Mouse (Mus musculus) forebrain, embryonic 16.5 days (tissue): ENCODE measurements around the gene Mrpl18. TPM values are rescaled to one million over a fixed set of nuclear protein-coding genes. Genes with fewer than 3 reads are reported as not detected.

Source experiments
- ATAC-seq: fragments of 200-750 bp; cut with Nextera tagmentation; 2 replicates; pipeline ENCODE4 v1.8.0; 2017; ENCODE audit warnings: mild to moderate bottlenecking, moderate library complexity
- H3K27ac ChIP-seq: fragments of 300-500 bp; sonication (generic); 2 replicates; pipeline ENCODE4 v1.5.1; 2014; ENCODE audit warnings: low read length, control low read depth
- H3K27me3 ChIP-seq: fragments of 300-500 bp; sonication (generic); replicated peaks from 2 replicates; pipeline ENCODE4 v1.6.1; 2014; ENCODE audit warnings: low read length; ENCODE audit not compliant: control insufficient read depth, insufficient read depth
- H3K36me3 ChIP-seq: fragments of 300-500 bp; sonication (generic); 2 replicates; pipeline ENCODE4 v1.6.1; 2014; ENCODE audit not compliant: control insufficient read depth, insufficient read depth
- H3K4me1 ChIP-seq: fragments of 300-500 bp; sonication (generic); replicated peaks from 2 replicates; pipeline ENCODE4 v1.6.1; 2014; ENCODE audit warnings: low read length; ENCODE audit not compliant: control insufficient read depth, insufficient read depth
- H3K4me2 ChIP-seq: fragments of 300-500 bp; sonication (generic); 2 replicates; pipeline ENCODE4 v1.6.1; 2014; ENCODE audit warnings: mild to moderate bottlenecking, low read length, control low read depth
- H3K4me3 ChIP-seq: fragments of 300-500 bp; sonication (generic); replicated peaks from 2 replicates; pipeline ENCODE4 v1.5.1; 2014; ENCODE audit warnings: mild to moderate bottlenecking, low read length, control low read depth
- H3K9ac ChIP-seq: fragments of 300-500 bp; sonication (generic); replicated peaks from 2 replicates; pipeline ENCODE4 v1.6.1; 2014; ENCODE audit warnings: low read depth, low read length, control low read depth
- H3K9me3 ChIP-seq: fragments of 300-500 bp; sonication (generic); 2 replicates; pipeline ENCODE4 v1.6.1; 2016; ENCODE audit warnings: low read length; ENCODE audit not compliant: control insufficient read depth
- WGBS: fragments of 180-500 bp; shearing (Covaris S2); extraction: QIAGEN DNeasy Blood & Tissue Kit; methylation state at CpG from one replicate; pipeline ENCODE4 v1.1.7; 2014; 5-methylcytosine and 5-hydroxymethylcytosine counted together
- polyA plus RNA-seq: library from polyadenylated mRNA; unstranded; fragments of >200 nt; fragmentation: Nextera tagmentation; extraction: Ambion mirVana; gene quantifications from 2 replicates; pipeline ENCODE4 v1.2.1, GENCODE M21; 2015

Gene Mrpl18
- polyA plus RNA-seq, 1 experiment from 2014 or later: 126 TPM

DNA sequence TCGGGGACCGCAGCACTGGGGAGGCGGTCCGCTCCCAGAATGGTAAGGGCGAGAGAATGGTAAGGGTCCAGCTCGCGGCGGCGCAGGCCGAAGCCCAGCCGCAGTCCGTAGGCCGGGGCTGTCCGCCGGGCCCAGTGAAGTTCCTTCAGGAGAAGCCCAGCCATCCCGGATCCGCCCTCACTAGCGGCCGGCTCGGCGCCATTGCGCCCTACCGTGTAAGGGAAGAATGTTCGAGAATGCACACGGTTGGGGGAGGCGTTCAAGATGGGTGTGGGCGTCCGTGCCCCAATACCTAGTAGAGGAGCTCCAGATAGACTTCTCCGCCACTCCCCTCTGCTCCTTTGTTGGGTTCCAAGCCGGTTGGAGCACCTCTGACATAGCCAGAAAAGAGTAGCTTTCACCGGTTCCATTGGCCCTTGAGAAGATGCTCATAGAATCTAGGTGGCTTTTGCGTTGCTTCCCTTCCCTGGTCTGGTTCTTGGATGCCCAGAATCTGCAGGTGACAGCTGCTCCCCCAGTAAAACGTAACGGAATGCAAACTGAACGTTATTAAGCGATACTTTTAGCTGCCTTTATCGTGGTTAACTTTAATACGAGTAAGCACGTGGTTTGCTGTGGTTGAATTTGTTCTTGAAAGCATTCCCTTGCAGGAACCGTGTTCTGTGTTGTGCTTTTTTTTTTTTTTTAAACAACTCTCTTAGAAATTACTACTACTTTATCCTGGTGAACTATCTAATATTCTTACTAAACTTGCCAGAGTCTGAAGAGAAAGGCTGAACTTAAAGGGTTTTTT lies 639 bp upstream of the Mrpl18 start:
- peak overlapping the region; percentile 94 for H3K9ac ChIP-seq
- peaks cover 11% of the 10 kb centered on the region for H3K4me1 ChIP-seq
- peak; percentile 47 for ATAC-seq
- no peaks in the 10 kb centered on the region for H3K27me3 ChIP-seq
- peak overlapping the region; percentile 83 for H3K27ac ChIP-seq
- H3K36me3 ChIP-seq: peaks cover 34% of the 10 kb centered on the region
- H3K4me2 ChIP-seq: peak overlapping the region; percentile 71
- WGBS: under 1% methylated on average over 39 of the region's 40 CpGs
- H3K4me3 ChIP-seq: peak overlapping the region; percentile 89
- H3K9me3 ChIP-seq: no peaks in the 10 kb centered on the region

DNA sequence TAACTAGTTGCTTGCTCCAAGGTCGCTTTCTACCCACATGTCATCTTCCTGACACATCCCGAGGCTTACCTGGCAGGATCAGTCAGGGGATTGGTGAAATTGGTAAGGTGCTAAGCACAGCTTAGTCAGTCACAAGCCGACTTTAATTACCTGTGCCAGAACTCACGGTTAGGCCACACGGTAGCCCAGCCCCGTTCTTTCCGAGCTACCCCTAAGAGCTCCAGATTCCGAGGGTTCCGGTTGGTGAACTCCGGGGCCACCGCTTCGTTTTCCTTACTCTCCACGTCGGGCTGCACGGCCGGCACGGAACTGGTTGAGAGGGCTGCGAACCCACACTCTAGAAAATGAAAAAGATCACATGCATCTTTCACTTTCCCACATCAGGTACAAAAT lies 661 bp downstream of the Mrpl18 start, which contains the start of gene Tcp1:
TSS of gene Tcp1 (plus strand) at position 214 of the 393 bp plus-strand sequence.
- WGBS: 1% methylated on average over 18 of the region's 18 CpGs
- Histone ChIP-seq H3K4me2 (peak within 1 kb of the TSS; percentile 93), H3K4me3 (peak within 1 kb of the TSS; percentile 89), H3K9ac (peak within 1 kb of the TSS; percentile 94), H3K27me3 (no peaks in the 10 kb centered on the region), H3K9me3 (no peaks in the 10 kb centered on the region), H3K27ac (peak within 1 kb of the TSS; percentile 83), H3K4me1 (peaks cover 11% of the 10 kb centered on the region), H3K36me3 (peaks cover 31% of the 10 kb centered on the region)
- ATAC-seq: no peak

DNA sequence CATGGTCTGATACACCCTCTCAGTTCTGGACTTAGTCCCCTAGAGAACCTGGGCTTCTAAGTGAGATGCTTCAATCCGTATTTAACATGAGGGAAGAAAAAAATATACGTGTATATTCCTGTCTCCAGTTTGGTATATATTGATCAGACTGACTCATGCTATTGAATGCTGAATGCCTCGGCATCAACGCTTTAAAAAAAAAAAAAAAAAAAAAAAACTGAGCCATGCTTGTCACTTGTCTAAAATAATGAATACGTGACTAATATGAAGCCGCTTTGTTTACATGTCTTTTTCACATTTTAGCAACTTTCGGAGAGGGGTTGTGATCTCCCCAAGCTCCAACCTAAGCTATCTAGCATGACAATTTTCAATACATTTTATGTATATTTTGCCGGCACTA lies 5.8 kb downstream of the Mrpl18 start:
- ATAC-seq: no peak

DNA sequence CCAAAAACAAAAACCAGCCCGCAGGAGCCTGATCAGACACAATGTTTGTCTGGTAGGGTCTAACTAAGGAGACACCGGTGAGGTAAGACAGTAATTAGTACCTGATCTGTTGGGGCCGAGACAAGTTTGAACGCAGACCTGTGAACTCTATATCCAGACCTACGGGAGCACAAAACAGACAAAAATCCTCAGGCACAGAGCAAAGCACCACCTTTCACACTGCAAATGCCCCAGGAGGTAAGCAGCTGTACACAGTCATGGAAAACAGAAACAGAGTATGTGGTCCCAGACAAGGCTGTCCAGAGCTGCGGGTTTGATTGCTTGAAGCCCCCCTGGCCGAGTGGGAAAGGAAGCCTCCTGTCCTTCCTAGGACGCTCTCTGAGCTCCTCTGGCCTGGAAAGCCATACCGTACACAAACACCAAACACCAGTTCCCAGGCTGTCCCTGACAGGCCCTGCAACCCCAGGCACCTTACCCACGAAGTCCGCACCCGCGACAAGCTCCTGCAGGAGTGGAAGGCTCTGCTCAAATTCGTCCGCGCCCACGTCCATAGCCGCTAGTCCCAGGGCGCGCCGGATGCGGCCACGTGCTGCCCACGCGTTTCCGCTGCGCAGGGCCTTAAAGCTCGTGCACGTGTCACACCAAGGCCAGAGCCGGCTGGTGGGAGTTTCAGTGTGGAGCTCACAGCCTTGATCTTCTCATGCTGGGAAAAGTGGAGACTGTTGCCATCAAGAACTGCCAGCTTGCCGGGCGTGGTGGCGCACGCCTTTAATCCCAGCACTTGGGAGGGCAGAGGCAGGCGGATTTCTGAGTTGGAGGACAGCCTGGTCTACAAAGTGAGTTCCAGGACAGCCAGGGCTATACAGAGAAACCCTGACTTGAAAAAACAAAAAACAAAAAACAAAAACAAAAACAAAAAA lies 6.5 kb downstream of the Mrpl18 start, which contains the start of gene Pnldc1:
TSS of gene Pnldc1 (minus strand) at position 870 of the 920 bp plus-strand sequence.
- Histone ChIP-seq H3K27ac (no peak within 1 kb of the TSS), H3K9me3 (no peaks in the 10 kb centered on the region), H3K27me3 (no peaks in the 10 kb centered on the region), H3K9ac (no peak within 1 kb of the TSS), H3K4me2 (no peak within 1 kb of the TSS), H3K36me3 (peaks cover 16% of the 10 kb centered on the region), H3K4me3 (no peak within 1 kb of the TSS), H3K4me1 (no peaks in the 10 kb centered on the region; the same call in 1 of the 2 replicates)
- 84% methylated on average over 35 of the region's 35 CpGs for WGBS
- no peak for ATAC-seq

More for the DNA sequence above, 5.8 kb downstream of the Mrpl18 start:
- no peak overlapping the region for H3K4me2 ChIP-seq
- H3K4me3 ChIP-seq: no peak overlapping the region
- H3K27me3 ChIP-seq: no peaks in the 10 kb centered on the region
- H3K36me3 ChIP-seq: peaks cover 16% of the 10 kb centered on the region
- H3K4me1 ChIP-seq: peaks cover 7% of the 10 kb centered on the region
- no peak overlapping the region for H3K9ac ChIP-seq
- H3K27ac ChIP-seq: no peak overlapping the region
- WGBS: 90% methylated on average over 8 of the region's 8 CpGs
- no peaks in the 10 kb centered on the region for H3K9me3 ChIP-seq

DNA sequence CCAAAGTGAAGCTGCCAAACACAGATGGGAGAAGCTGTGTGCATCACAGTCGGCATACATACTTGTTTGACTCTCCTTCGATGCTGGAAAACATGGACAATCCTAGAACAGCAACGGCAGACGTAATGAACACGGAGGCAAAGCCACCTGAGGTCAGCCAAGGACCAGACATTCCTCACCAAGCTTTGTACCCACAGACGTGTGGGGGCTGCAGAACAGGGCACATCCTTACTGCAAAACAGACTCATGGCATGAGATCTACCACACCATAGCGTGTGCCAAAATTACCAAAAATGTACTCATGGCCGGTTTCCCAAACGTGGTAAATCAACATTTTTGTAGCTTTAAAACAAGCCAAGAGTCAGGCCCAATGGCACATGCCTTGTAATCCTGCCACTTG lies 9.7 kb downstream of the Mrpl18 start:
- Histone ChIP-seq H3K4me1 (peaks cover 13% of the 10 kb centered on the region), H3K9me3 (no peaks in the 10 kb centered on the region), H3K27ac (no peak overlapping the region), H3K4me2 (no peak overlapping the region), H3K27me3 (no peaks in the 10 kb centered on the region), H3K36me3 (peaks cover 6% of the 10 kb centered on the region; the same call in 1 of the 2 replicates), H3K9ac (no peak overlapping the region), H3K4me3 (no peak overlapping the region)
- ATAC-seq: no peak
- WGBS: 94% methylated on average over 9 of the region's 9 CpGs

DNA sequence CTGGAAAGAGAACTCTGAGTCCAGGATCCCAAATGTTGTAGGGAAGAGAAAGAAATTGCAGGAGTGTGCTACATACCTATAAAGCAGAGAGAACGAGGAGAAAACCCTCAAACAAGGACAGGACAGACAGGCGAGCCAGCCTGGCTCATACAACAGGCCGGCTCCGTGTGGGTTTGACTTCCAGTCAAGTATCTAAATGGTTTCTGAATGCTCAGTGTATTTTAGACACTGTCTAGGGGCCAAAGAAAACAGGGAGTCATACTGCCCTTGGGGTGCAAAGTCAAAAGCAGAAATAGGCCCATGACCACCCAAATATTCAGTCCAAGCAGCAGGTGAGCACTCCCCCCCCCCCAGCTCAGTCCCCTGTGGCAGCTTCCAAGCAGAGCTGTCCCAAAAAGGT lies 10.3 kb downstream of the Mrpl18 start:
- peaks cover 3% of the 10 kb centered on the region; the same call in 1 of the 2 replicates for H3K36me3 ChIP-seq
- H3K4me1 ChIP-seq: peaks cover 13% of the 10 kb centered on the region
- no peak overlapping the region for H3K4me2 ChIP-seq
- no peaks in the 10 kb centered on the region for H3K9me3 ChIP-seq
- H3K4me3 ChIP-seq: no peak overlapping the region
- H3K9ac ChIP-seq: no peak overlapping the region
- no peak overlapping the region for H3K27ac ChIP-seq
- 89% methylated on average over 4 of the region's 4 CpGs for WGBS
- ATAC-seq: no peak
- H3K27me3 ChIP-seq: no peaks in the 10 kb centered on the region

DNA sequence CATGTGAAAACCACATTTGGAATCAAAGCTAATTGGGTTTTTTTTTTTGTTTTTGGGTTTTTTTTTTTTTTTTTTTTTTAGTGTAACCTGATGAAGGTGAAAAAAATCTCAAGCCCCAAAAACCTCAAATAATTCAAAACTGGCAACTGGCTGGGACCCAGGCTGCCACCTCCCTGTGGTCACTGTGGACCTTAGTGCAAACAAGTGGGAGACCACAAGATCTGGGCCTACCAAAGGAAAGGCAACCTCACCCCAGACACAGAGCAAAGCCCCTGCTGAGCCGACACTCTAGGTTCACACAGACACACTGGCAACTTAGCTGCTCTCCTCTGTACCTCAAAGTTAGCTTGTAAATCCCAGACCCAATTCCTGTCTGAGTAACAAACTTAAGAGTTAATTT lies 11.8 kb downstream of the Mrpl18 start:
- Histone ChIP-seq H3K4me3 (no peak overlapping the region), H3K4me1 (peaks cover 13% of the 10 kb centered on the region), H3K9ac (no peak overlapping the region), H3K27me3 (no peaks in the 10 kb centered on the region), H3K27ac (no peak overlapping the region), H3K36me3 (no peaks in the 10 kb centered on the region), H3K9me3 (no peaks in the 10 kb centered on the region), H3K4me2 (no peak overlapping the region)
- ATAC-seq: no peak
- 57% methylated on average over 1 of the region's 1 CpGs for WGBS

DNA sequence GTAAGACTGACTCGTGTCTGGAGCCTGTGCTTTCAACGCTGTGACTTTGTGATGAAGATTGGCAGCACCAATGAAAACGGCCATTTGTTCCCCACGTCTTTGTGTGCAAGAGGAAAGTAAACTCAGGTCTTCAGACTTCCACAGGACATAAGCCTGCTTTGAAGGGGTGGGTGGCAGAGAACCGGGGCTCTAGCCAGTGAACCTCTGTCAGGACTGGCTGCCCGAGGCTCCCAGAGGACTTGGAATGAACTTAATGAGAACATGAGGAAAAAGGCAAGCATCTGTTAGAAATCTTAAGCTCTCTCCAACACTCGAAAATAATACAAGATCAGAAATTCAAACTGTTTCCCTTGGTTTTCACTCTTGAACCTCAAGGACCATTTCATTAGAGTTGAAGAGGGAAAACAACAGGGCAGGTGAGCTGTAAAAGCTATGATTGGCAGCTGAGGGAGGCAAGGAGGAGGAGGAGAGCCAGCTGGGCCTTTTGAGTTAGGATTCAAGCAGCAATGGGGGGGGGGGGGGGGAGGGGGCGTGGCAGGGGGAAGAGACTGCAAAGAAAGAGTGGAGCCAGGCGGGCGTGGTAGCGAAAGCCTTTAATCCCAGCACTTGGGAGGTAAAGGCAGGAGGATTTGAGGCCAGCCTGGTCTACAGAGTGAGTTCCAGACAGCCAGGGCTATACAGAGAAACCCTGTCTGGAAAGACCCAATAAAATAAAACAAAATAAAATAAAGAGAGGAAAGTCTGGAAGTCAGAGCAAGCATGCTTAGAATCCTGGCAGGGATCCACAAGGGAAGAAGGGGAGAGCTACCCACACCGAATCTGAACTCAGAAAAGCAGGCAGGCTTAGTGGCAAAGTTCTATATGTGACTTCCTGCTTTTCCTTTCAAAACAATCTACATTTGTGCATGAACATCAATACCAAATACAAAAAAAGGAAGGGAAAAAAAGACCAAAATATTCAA lies 12.5 kb downstream of the Mrpl18 start:
- Histone ChIP-seq H3K4me2 (no peak overlapping the region), H3K36me3 (no peaks in the 10 kb centered on the region)

More for the DNA sequence above, 12.5 kb downstream of the Mrpl18 start:
- H3K9ac ChIP-seq: no peak overlapping the region
- no peaks in the 10 kb centered on the region for H3K9me3 ChIP-seq
- H3K4me1 ChIP-seq: peaks cover 13% of the 10 kb centered on the region
- H3K27me3 ChIP-seq: no peaks in the 10 kb centered on the region
- H3K4me3 ChIP-seq: no peak overlapping the region
- peak; percentile 39 for ATAC-seq
- peak overlapping the region; percentile 65 for H3K27ac ChIP-seq
- WGBS: 5% methylated on average over 11 of the region's 12 CpGs
